Mouse (Mus musculus) bone marrow, adult 2 months (tissue): ENCODE measurements around the gene Gm5108. TPM values are rescaled to one million over a fixed set of nuclear protein-coding genes. Genes with fewer than 3 reads are reported as not detected.

Experiments
- H3K27ac ChIP-seq: fragments of 200-500 bp; 2 replicates; pipeline ENCODE4 v1.5.1; 2012; ENCODE audit warnings: low read depth, mild to moderate bottlenecking, control low read depth, inconsistent platforms, low read length; ENCODE audit not compliant: control insufficient read depth, poor library complexity, insufficient read depth
- H3K4me1 ChIP-seq: fragments of 200-500 bp; 2 replicates; pipeline ENCODE4 v1.6.1; 2011; ENCODE audit warnings: low read length; ENCODE audit not compliant: control insufficient read depth, insufficient read depth
- H3K4me3 ChIP-seq: fragments of 200-500 bp; replicated peaks from 2 replicates; pipeline ENCODE3; 2011; ENCODE audit warnings: mild to moderate bottlenecking, low read depth, low read length, control low read depth; ENCODE audit not compliant: control insufficient read depth
- CTCF ChIP-seq: fragments of 200-500 bp; IDR thresholded peaks from 2 replicates; pipeline ENCODE4 v1.5.1; 2011; ENCODE audit warnings: low read length, control low read depth; ENCODE audit not compliant: control insufficient read depth, insufficient read depth
- POLR2A ChIP-seq: fragments of 200-500 bp; IDR thresholded peaks from 2 replicates; pipeline ENCODE4 v1.6.1; 2011; ENCODE audit warnings: low read depth, mild to moderate bottlenecking, control low read depth, low read length, borderline replicate concordance; ENCODE audit not compliant: control insufficient read depth
- WGBS: fragments of 180-500 bp; shearing (Covaris S2); methylation state at CpG from one replicate; pipeline ENCODE4 v1.1.7; 2018; 5-methylcytosine and 5-hydroxymethylcytosine counted together
- polyA plus RNA-seq: library from polyadenylated mRNA; stranded (reverse); fragments of >200 nt; gene quantifications from 2 replicates; pipeline ENCODE4 v1.2.4, GENCODE M21; 2011; ENCODE audit warnings: low replicate concordance; ENCODE audit not compliant: missing spikeins, insufficient read depth, insufficient read length

Gm5108 gene
- polyA plus RNA-seq, 1 experiment, result not detected

GRCm38 (mm10) chr5:68002611-68003010 is 61.1 kb downstream of the Gm5108 start:
- no peaks in the 10 kb centered on the region for H3K4me1 ChIP-seq
- no peak overlapping the region for H3K27ac ChIP-seq
- WGBS, result 71% methylated on average over 6 of the region's 6 CpGs
- no peak for TF ChIP-seq CTCF
- TF ChIP-seq POLR2A, result no peak
- H3K4me3 ChIP-seq, result no peak overlapping the region

GRCm38 (mm10) chr5:68003904-68004303 is 62.4 kb downstream of the Gm5108 start:
- H3K4me1 ChIP-seq, result no peaks in the 10 kb centered on the region
- TF ChIP-seq POLR2A (no peak), CTCF (no peak)
- no peak overlapping the region for H3K27ac ChIP-seq
- WGBS, result 91% methylated on average over 2 of the region's 2 CpGs
- no peak overlapping the region for H3K4me3 ChIP-seq

DNA sequence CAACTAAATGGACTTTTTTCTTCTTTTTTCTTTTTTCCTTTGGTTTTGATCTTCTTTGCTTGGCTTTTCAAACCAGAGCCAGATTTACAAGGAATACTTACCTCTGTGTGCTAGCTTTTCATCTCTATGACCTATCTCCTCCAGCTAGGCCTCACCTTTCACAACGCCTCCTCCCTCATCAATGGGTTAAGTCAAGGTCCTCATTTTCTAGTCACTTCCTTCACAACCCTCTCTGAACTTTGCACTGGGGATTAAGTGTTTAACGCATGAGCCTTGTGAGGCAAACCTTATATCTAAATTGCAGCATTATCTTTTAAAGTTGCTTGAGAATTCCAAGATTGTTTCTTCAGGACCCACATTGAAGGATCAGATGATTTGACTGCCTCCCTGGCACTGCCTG is 63.0 kb downstream of the Gm5108 start:
- no peak for TF ChIP-seq POLR2A
- no peak for TF ChIP-seq CTCF
- 86% methylated on average over 2 of the region's 2 CpGs for WGBS
- no peak overlapping the region for H3K27ac ChIP-seq
- H3K4me1 ChIP-seq, result no peaks in the 10 kb centered on the region
- no peak overlapping the region for H3K4me3 ChIP-seq

DNA sequence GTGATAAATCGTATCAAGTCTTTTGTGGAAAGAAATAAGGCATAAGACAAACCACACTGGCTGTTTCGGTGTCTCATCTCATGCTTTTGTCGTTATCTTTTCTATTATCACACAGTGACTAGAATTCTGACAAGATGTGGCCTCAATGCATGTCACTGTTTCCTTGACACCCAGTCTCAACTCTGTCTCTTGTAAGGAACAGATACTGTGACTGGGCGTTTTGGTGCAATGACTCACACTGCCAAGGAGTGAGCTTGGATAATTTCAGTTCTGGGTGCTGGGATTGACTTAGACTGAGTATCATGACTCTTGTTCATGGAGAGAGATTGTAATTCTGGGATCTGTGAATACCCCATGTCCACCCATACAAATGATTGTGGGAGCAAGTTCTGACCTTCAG is 65.6 kb downstream of the Gm5108 start:
- no peak for TF ChIP-seq CTCF
- TF ChIP-seq POLR2A, result no peak
- Histone ChIP-seq H3K4me3 (no peak overlapping the region), H3K4me1 (no peaks in the 10 kb centered on the region), H3K27ac (no peak overlapping the region)
- WGBS, result 60% methylated on average over 4 of the region's 4 CpGs

DNA sequence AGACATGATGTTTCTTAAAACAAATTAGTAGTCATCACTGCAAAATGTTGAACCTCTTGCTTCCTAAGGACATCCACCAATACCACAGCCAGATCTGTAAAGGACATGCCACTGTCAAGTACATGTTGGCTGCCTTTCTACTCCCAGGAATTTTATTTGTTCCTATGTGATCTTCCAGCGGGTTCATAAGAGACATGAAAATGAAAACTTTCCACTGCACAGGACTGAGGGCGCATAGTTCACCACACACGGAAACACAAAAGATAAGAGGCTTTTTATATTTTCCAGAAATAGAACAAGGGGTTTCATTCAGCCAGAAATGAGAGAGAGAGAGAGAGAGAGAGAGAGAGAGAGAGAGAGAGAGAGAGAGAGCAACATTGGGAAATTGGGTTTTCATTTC is 70.1 kb downstream of the Gm5108 start:
- Histone ChIP-seq H3K4me3 (no peak overlapping the region), H3K27ac (no peak overlapping the region), H3K4me1 (no peaks in the 10 kb centered on the region)
- WGBS, result 58% methylated on average over 3 of the region's 3 CpGs
- TF ChIP-seq POLR2A (no peak), CTCF (no peak)

DNA sequence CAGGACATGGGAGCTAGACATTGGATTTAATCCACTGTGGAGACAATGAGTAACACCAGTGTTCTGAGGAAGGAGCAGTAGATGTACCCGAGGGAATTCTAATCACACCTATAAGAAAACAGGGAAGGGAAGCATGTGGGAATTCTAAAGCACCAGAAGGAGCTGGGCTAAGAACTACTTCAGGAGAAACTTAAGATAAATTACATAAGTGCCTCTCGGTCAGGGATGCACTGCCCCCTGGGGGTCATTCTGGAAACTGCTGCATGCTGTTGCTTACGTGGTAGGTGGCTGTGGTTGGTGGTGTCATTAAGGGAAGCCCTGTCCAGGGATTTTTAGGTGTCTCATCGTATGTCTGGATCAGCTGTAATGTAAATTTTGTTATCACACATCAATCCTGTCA is 71.1 kb downstream of the Gm5108 start:
- Histone ChIP-seq H3K27ac (no peak overlapping the region), H3K4me1 (no peaks in the 10 kb centered on the region), H3K4me3 (no peak overlapping the region)
- TF ChIP-seq POLR2A (no peak), CTCF (peak; percentile 86)
- 3% methylated on average over 4 of the region's 4 CpGs for WGBS

DNA sequence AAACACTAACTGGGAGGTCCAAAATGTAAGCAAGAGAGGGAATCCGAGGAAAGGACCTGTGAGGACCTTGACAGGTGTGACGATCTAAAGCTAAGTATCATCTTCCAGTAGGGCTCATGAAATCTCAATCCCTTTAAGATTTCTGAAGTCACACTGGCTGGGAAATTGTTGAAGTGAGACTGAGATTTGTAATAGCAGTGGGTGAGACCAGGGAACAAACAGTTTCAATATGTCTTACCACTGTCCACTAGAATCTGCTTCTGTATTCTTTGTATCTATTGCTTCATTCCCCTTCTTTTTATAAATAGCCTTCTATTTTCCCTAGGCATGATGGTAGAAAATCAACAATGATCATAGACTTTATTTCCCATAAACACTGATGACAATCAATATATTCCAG is 79.4 kb downstream of the Gm5108 start:
- Histone ChIP-seq H3K27ac (no peak overlapping the region), H3K4me3 (no peak overlapping the region), H3K4me1 (no peaks in the 10 kb centered on the region; the same call in 1 of the 2 replicates)
- TF ChIP-seq POLR2A (no peak), CTCF (no peak)
- WGBS, result 70% methylated on average over 2 of the region's 2 CpGs

Other genes with a start within 250 kb of the Gm5108 start
- gene Atp8a1, start 94.2 kb upstream of the Gm5108 start, polyA plus RNA-seq, result 26.7 and 36.1 TPM in 2 replicates
- gene Gm21905, start 4.8 kb downstream of the Gm5108 start, polyA plus RNA-seq, result not detected in 2 replicates
- not detected in 2 replicates for gene Grxcr1, start 90.2 kb downstream of the Gm5108 start, polyA plus RNA-seq